Mouse (Mus musculus): ENCODE measurements at regions not wholly inside any gene's neighbourhood (a gene's known extent, or its start where the extent isn't known, plus 50 kb on each side); places are given as distances from the start of the nearest gene placed in this dataset.

DNA sequence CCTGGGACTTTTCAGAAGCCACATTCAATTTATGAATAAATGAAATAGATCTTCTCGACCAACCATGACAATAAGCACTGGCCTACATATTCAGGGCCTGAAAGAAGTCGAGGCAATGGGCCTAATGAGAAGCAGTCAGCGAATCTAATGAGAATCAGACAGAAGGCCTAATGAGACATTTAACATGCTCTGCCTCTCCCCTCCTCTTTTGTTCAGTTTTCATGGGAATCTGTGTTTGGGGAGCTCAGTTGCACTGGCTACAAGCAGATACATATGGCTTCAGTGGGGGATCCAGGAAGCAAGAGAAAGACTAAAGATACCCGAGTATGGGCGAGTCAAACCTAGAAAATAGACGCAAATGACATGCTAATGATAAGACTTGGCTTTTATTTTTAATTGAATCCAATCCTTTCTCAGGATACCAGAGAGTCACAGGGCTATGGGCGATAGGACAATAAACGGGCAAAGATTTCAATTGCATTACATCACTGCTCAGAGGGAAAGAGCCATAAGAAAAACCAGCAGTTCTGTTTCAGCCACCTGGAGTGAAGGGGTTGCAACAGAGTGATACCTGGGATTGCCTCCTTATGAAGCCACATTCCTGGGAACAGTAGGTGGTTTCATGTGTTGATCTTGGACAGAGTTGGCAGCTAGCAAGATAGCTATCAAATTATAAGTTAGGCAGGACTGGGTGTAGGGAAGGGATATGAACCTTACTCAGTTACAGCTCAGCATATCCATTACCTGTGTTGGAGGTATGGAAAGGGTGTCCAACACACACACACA, 751.3 kb downstream of the Inhba start:
- DNase-seq: no peak

DNA sequence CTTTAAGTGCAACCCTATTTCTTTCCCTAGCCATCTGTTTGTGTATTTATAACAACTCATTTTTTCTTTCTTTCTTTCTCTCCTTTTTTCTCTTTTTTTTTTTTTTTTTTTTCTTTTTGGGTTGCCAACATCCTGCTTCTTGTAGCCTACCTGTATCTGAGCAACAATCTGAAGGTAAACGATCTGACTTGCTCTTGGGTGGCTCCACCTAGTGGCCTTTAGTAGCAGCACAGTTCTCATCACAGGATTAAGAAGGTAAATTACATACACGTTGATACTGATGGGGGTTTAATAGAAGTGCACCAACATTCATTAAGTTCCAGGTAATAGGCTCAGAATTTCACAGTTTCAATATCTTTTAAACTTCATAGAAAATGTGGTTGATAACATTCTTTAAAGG, 752.1 kb downstream of the Inhba start:
- DNase-seq: peak; percentile 9

DNA sequence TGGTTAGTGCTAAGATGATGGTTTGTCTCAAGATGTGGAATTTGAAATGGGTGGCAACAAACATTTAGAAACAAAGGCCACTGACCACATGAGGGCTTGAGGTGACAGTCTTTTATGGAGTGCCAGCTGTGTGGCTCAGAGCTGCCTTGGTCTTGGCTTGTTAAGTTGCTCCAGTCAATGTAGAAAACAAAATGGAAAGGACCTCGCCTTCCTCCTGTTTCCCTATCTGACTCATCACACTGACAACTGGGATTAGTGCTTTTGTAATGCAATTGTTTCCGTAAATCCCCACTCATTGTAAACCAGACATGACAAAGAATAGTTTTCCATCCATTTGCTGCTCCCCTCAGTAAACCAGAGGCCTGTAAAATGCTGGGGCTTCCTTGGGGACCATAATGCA, 757.8 kb downstream of the Inhba start:
- no peak for DNase-seq

DNA sequence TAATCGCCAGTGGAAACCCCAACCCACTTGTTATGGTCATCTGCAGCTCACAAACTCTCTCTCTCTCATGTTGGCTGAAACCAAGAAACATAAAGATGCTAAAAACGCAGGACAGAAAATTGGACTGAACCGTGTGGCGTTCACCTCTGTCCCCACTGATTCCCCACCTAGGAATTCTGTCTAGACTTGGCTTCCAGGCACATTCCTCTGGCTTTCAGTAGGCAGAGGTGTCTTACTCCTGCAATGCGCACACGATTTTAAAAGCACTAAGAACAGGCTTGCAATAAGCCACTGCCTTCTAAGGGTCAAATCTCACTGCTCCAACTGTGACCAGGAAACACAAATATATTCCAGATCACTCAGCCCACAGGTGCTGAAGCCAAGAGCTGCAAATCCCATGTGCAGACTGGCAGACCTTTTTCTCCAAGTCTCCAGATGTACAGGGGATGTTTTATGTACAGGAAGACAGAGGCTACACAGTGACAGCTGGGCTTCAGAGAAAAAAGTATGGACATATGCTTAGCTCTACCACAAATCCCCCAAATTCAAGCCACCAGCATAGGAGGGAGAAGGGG, 758.3 kb downstream of the Inhba start:
- no peak for DNase-seq

DNA sequence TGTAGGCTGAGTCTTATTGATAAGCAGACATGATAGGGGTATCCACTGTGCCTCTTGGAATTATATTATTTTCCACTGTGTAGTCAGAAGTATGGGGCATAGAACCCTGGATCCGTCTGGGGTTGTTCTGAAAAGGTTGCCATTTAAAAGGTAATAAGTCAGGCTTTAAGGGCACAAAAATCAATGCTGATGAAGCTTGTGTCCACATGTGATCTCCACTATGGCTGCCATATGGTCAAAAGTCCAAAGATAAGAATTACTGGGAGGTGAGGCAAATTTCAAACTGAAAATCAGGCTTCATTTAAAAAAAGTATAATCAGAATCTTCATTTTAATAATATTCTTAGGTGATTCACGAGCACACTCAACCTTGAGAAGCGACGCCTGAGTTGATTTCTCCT, 760.2 kb downstream of the Inhba start:
- no peak for DNase-seq

DNA sequence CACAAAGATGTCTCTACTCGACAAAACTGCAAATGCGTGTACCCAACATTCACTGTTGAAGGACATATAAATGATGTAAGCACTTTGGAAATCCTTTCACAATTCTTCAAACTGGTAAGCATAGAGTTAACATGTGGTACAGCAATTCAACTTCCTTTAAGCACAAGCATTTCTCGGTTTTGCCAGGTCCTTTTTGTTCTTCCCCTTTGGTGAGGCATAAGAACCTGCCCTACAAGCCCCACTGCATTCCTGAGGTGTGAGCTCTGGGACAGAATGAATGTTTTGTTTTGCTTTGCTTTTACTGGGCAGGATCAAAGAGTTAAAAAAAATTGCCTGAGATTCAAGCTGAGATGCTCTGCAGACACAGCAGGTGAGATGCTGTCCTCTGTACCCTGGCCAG, 793.9 kb downstream of the Inhba start:
- DNase-seq: no peak
